Mouse (Mus musculus): ENCODE data around the gene Fam162a.
"Not testable (repeated sequence)": the region's sequence is repeated elsewhere in the genome, so short reads cannot be mapped to it uniquely, and the experiment has no call there.

Fam162a gene

DNA sequence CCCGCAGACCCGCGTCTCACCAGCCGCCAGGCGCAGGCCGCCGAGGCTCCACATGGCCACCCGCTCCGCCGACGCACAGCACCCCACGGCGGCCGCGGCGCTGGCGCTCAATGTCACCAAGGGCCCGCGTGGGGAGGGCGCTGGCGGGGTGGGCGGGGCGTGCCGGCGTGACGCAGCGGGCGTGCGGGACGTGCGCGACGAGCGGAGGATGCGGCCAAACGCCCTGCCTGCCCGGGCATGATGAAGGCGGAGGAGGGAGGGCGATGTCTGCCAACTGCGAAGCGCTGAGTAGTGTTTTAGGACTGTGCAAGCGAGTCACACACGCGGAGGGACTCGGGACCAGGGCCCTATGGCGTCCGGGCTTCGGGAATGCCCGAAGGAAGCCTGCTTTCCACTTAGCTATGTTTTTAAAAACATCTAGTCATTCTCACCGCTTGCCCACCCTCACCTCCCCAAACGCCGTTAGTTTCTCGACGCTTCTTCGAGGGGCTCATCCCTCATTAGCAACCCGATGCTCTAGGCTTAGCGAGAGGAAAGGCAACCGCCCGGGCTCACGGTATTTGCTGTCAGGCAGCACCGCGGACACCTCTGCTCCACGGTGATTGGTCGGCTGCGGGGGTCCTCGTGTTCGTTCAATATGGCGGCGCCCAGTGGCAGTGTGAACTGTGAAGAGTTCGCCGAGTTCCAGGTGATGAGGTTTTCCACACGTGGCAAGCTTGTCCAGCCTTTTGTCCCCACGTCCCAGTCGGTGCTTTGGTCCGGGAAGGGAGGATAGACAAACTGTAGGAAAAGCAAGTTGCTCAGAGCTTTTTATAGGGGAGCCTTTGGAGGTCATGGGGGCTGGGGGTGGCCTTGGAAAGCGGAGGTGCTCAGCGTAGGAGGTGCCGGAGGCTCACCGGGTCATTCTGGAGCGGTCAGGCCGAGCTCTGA lies at the start of gene Fam162a, which contains the start of gene Ccdc58:
TSS of gene Fam162a (minus strand) at position 145 of the 930 bp plus-strand sequence.
TSS of gene Ccdc58 (plus strand) at position 236 of the 930 bp plus-strand sequence.
- DNase-seq (ENCODE audit: low read depth) = peak; percentile 82

DNA sequence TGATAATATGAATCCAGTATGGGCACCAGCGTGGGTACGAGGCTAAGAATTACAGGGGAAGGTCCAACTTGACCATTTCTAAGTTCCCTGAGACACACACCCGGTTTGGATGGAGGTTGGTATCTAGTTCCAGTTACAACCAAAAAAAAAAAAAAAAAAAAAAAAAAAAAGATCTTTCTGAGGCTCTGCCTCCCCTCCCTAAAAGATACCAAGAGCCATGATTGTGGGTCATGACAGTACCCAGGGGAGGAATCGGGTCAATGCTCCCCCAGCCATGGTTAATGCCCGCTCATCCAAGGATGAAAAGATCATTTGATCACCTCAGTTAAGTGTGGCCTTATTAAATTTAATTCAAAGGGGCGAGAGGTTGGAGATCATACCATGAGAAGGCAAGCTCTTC lies 44.4 kb upstream of the Fam162a start:
- DNase-seq (ENCODE audit: low read depth) = not testable (repeated sequence)

DNA sequence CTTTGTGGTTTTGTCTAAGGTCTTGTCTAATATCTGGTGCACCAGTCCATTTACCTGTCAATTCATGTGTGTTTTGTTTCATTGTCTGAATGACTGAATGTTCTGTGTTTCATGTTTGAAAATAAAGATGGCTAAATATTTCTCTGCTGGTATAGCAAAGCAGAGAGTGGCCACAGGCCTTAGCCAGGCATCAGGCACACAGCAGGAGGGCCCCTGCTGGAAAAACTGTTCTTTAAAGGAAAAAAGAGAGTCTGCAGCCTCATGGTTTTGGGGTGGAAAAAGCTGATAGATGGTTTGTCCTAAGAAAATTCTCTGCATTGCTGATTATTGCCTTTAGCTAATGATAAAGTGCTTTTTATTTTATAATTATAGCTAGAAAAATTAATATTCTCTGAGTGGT lies 40.1 kb upstream of the Fam162a start:
- DNase-seq (ENCODE audit: low read depth) = not testable (repeated sequence)

DNA sequence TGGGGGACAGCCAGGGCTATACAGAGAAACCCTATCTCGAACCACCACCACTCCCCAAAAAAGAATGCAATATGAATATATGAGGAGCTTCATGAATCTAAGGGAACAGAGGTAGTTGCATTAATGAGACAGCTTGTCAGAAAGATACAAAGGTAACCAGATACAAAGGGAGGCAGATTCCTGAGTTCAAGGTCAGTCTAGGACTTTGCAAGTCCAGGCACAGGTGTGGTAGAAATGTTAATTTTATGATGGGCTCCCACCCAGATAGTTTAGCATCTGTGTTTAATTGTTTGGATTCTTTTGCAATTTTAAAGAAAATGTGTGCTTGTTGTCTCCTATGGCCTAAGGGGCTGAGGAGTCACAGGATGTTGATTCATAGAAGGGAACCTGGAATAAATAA lies 30.8 kb upstream of the Fam162a start:
- DNase-seq (ENCODE audit: low read depth) = no peak

DNA sequence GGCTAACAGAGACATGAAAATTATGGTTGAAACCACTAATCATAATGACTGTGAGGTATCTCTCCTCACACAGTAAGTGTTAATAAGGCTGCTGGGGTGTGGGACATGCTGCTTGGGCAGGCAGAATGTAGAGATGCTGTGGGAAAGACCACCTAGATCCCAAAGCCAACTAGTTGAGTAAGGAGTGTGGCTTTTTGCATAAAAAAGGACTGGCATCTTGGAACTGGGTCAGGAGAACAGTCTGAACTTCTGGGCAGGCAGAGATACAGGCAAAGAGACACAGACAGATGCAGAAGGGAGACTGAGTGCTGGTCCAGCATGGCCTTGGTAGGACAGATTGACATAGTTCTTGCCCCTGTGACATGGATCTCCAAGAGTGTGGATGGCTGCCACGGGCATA lies 30.1 kb upstream of the Fam162a start:
- DNase-seq (ENCODE audit: low read depth) = no peak

DNA sequence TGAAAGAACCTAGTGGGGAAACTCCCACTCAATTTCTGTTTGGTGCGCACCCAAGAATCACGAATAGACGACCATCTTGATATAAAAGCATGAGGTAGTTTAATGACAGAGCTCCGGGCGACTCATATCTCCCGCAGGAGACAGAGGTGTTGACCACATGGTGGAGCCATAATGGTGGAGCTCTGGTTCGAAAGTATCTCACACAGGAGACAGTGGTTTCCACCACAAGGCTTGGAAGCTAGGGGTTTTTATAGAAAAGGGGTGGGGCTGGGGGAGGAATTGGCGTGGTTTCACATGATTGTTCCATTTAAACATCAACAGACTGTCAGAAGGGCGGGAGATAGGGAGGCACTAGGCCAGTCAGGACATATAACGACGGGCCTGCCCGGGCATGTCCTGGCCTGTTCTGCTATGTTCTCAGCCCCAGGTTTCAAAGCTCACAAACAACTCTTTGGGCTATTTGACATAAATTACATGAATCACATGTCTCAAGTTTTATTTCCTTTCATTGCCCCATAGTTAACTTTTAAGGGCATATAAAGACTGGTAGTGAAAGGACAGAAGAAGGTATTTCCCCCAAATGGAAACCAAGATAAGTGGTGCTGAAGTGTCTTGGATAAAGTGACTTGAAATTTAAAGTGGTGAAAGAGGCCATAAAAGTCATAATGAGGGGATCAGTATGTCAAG lies 26.6 kb upstream of the Fam162a start:
- DNase-seq (ENCODE audit: low read depth) = not testable (repeated sequence)

DNA sequence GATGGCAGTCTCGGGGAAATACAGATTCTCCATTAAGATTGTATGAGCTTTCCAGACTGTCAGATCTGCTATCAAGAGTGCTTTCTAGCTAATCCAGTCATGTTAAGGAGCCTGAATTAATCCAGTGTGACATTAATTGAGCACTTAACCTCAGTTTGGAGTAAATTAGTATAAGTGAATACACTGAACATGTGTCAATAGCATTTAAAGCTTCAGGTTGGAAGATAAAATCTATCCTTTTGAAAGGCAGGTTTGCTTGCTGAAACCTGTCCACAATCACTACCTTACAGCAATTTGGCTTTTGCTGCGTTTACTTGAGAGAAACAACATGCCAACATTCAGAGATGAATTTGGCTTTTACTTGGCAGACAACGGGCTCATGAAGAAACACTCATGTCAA lies 22.7 kb upstream of the Fam162a start:
- DNase-seq (ENCODE audit: low read depth) = no peak

DNA sequence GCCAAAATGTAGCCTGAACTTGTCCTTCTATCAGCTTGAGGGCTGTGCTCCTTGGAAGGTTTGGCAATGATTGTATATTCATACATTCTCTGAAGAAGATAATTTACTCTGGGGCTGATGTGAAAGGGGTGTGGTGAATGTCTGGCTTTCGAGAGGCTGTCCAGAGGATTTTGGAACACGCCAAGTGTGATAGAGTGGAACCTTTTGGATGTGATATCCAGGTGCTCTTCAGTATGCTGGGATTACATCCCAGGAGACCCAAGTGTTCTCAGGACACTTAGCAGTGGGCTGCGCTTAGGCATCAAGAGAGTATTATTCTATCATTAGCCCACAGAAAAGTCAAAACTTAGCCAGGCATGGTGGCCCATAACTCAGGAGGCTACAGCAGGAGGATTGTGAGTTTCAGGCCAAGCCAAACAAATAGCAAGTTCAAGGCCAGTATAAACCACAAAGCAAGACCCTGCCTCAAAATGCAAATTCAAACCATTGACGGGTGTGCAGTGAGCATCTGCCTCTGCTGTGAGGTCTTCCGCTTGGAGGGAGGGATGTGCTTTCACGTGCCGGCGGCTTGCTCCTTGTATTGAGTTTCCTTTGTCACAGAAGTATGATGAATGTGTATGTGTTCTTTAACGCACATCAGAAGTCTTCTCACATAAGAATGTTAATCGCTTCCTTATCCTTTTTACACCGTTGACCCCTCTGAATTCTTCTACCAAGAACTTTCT lies 19.6 kb upstream of the Fam162a start:
- DNase-seq (ENCODE audit: low read depth) = no peak

DNA sequence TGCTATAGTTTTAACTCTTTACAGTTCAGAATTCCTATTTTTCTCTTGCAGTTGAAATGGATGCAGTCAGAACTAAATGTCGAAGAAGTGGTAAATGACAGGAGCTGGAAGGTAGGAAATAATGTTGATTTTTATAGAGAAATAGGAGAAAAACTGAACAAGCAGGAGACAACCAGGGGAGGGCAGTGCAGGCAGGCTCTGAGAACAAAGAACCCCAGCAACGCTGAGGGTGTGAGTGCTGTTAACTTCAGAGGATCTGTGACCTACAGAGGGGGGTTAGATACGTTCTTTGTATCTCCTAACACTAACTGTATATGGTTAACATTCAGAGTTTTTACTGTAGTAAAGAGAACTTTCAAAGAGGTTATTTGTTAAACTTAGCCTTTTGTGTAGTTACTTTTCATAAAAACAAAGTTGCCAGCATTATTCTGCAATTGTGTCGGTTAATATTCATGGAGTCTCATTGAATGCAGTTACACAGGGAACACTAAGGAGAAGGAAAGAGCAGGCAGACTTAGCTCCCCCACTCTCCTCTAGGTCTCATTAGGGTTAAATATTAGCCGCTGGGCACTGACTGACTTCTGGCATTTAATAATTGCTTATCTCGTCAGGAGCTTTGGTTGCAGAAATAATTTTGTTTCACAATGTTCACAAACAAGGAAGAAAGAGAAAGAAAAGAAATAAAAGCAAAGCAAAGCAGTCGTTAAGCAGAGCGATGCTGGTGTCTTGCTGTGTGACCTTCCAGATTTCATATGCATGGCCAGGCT lies 18.6 kb upstream of the Fam162a start:
- DNase-seq (ENCODE audit: low read depth) = no peak

DNA sequence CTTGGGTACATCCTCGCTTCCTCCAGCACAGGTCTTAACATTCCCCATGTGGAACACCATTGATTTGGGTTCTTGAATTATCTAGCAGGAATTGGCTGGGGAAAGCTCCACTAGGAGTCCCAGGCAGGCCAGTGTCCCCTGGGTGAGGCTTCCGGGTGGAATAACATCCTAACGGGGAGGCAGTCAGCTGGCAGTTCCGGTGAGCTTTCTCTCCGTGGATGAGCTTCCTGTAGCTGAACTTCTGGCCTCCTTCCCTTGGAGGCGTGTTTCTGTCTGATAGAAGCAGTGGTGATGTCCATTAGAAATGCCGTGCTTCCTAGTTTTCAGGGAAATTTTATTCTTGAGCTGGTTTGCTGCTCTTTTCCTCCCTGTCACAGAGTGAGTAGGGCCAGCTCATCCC lies 17.7 kb upstream of the Fam162a start:
- DNase-seq (ENCODE audit: low read depth) = no peak

DNA sequence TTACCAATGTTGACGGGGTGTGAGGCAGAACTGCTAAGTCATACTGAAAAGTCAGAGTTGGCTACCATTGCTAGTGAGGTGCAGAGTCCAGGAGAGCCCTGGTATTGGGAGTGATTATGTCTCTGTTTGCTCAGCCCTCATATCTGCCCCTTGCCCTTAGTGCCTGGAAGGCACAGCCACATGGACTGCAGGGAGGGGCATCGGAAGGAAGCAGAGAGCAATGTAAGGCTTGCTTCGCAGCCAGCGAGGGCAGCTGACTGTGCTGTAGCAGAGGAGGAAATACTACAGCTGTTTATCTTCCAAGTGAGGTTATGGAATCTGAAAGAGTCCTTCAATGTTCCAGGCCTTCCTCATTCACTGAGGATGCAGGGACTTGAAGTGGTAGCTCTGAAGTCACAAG lies 16.5 kb upstream of the Fam162a start:
- no peak for DNase-seq (ENCODE audit: low read depth)

DNA sequence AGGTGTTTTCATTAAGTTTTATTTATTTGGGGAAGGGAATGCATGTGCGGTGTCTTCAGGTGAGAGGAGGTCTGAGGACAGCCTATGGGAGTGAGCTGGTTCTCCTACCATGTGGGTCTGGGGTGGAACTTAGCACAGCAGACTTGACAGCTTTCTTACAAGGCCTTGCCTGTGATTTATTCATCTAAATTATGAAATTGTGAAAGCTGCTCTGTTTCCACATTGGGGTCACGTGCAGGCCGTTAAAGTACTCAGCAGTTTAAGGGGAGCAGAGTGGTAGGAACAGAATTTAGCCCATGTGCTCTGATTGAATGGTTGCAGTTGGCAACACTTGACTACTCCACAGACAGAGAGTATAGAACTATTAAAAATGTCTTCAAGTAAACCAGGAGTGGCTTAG lies 8.5 kb upstream of the Fam162a start:
- DNase-seq (ENCODE audit: low read depth) = no peak

DNA sequence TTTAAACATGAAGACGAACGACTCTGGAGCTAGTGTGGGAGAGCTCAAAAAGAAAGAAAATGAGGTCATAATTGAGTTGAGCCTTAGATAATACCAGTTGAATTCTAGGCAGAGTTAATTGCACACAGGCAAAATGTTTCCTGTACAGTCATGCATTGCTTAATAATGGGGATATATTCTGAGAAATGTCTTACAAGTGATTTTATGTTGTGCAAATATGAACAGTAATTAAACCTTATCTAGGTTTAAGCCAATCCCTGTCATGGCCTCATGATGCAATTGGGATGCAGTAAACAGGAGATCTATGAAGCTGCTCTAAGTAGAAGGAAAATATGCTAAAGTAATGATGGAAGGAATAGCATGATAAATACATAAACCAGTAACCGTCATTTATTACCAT lies 3.4 kb upstream of the Fam162a start:
- no peak for DNase-seq (ENCODE audit: low read depth)

DNA sequence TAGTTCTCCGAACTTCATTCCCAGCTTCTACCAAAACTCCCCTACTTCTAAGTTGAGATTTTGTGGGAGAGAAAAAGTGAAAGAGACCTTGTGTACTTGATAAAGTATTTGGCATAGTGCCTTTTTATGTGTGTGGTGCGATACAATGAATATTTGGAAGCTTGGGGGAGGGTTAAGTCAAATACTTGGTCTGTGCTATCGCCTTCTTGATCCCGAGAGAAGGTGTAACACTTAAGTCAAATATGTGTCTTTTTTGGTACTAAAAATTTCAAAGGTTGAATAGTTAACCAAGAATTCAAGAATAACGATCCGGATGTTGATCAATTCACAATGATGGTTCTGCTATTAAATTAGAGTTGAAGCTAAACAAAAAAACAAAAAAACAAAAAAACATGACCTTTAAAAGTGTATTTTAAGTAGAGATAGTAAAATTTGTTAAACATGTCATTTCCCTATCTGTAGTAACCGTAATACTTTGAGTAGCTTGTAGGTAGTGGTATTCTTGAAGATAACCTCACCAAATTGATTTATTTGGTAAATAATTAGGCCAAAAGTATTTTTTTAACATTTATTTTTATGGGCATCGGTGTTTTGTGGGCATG lies 1.1 kb upstream of the Fam162a start:
- no peak for DNase-seq (ENCODE audit: low read depth)

DNA sequence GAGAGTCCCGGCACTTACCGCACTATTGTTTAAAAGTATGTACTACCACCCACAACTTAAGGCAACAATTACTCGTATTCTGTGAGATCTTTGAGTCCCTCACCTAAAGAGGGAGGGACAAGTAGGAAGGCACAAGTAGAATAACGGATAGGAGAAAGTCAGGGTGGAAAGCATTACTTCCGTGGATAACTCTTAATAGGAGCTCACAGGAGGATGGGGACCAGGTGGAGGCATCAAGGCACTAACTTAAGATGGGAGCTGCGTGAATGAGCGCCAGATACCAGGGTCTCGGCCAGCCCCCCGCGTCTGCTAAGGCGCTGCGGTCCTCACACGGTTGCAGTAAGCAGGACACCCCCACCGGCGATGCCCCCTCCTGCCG lies 334 bp downstream of the Fam162a start:
- DNase-seq (ENCODE audit: low read depth) = no peak

DNA sequence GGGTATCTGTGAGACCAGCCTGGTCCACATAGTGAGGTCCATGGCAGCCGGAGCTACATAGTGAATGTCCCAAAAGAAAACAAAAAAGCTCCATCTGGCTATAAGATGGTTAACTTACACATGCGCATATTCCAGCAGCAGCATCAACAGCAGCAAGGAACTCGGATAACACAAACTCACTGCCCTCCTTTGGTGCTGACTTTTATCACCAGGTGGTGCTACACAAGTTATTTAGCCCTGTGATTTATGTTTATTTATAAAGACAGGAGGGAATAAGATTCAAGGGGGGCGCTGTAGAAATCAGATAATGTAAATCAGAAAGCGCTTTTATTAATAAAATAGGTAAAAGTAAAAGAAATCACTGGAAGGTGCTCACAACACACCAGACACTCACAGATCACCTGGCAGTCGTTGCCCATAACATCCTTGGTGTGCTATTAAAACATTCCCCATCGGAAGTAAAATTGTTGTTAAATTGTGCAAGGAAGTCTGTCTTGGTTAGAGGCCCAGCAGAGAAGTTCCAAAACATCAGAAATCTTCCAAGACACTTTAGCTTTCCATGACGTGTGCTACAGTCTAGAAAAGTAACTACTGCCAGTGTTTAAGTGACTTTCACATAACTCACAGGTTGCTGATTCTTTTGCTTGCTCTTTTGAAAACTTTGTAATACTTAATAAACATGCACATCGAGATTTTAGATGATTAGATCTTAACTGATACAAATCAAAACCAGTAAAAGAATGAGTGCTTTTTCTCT lies 1.4 kb downstream of the Fam162a start:
- DNase-seq (ENCODE audit: low read depth) = no peak

DNA sequence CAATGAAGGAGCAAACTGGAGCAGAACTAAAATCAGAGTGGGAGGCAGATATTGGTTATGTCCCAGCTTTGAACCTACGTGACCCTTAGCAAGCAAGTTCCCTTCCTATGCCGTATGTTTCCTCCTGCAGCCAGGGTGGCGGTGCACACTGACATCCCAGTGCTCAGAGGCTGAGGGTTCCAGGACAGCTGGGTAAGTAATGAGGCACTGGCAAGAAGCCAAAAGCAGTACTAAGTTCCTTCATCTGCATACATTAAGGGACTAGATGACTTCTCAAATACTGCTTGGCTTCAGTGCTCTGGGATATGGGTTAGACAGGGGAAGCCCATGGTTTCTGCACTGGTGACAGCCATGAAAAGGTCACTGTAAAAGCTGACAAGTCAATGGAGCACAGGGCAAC lies 3.0 kb downstream of the Fam162a start:
- no peak for DNase-seq (ENCODE audit: low read depth)

DNA sequence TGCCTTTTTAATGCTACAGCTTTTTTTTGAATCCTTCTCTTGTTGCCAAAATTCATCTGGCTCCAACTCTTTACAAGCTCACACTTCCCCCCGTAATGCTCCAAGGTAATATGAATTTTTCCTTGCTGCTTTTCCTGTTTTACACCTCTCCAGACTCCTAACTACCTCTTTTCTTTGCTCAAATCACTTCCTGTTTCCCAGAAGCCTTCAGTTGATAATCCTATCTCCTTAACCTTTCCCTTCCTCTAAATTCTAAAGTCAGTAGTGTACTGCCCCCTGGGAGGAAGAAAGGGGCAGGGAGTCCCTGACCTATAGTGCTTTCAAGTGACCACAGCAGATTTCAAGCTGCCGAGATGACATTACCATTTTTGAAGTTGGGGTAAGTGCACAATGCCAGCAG lies 3.7 kb downstream of the Fam162a start:
- DNase-seq (ENCODE audit: low read depth) = no peak

DNA sequence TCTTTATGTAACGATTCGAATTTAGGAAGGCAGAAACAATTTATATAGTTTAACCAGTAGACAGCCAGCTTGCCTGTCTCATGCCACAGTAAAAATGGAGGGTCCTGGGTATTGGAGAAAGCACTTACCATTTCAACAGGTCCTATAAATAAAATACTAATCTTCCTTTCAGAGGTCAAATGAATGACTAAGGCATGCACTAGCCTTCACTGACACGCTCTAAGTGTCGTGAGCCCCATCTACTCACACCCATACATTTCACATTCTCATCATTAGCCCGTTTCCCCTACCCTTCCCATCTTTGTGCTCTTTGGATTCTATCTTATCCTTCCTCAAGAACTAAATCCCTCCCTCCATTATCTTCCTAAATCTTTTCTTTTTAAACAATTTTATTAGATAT lies 6.5 kb downstream of the Fam162a start:
- DNase-seq (ENCODE audit: low read depth) = no peak

DNA sequence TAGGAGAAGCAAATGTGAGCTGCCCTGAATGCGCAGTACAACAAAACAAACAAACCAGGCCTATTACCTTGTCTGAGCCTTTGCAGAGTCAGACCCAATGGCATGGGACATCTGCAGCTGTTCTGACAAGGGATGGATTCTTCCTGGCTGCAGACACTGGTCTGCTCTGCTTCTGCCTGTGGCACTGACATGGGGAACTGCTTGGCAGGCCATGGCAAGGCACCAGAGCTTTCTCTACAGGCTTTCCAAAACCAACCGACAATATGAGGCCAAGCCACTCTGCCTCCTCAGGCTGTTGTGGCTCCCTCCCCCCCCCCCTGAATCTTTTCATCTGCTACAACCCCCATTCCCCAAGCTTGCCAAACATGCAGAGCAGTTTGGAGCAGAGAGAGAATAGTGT lies 8.1 kb downstream of the Fam162a start:
- DNase-seq (ENCODE audit: low read depth) = no peak

DNA sequence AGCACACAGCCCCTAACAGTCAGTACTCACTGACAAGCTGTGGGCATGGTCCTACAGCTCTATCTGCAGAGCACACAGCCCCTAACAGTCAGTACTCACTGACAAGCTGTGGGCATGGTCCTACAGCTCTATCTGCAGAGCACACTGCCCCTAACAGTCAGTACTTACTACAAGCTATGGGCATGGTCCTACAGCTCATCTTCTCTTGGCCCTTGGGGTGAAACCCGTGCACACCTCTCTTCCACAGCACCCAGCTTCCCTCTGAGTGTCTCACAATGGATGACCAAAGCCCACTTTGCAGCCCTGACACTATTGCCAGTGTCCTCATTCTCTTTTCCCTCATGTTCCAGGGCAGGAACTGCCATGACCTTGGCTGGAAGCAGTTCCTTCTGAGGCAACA lies 8.9 kb downstream of the Fam162a start:
- not testable (repeated sequence) for DNase-seq (ENCODE audit: low read depth)

All from c-Kit-positive CD71-positive TER-119-negative erythroid progenitor cells, embryonic 14.5 days (primary cell).